Mouse (Mus musculus): Measurements from ENCODE around the gene Rgs14. TPM values are rescaled to one million over a fixed set of nuclear protein-coding genes. Genes with fewer than 3 reads are reported as not detected.

Rgs14 gene
- polyA plus RNA-seq (2012; rRNA removed) = 5.9 and 14.6 TPM in 2 replicates

DNA sequence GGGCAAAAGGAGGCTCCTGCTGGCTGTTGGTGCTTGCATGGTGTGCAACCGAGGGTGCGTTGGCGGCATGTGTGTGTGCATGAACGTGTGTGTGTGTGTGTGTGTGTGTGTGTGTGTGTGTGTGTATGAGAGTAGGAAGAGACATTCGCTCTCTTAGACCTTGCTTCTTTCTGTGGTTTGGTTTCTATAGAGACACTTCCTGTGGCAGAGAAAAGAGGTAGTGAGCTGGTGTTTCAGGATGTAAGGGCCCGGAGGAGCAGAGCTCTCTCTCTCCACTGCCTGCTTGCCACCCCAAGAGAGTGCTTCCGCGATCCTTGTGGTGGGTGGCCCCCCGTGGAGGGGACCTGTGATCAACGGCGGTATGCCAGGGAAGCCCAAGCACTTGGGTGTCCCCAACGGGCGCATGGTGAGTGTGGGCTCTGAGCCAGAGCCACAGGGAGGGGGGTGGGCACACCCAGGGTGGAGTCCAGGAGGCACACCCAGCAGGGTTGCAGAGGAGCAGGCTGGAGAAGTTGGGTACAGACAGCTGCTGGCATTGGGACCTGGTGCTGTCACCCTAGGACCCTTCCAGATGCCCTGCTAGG lies at the start of gene Rgs14:
Rgs14 (plus strand) TSS at position 202 of the 584 bp plus-strand sequence.
- H3K36me3 ChIP-seq (ENCODE audit: control insufficient read depth, insufficient read depth, low read length) = no peaks in the 10 kb centered on the region
- H3K4me1 ChIP-seq (ENCODE audit: control insufficient read depth, insufficient read depth, insufficient read length, low read length) = peaks cover 50% of the 10 kb centered on the region
- 30% methylated on average over 13 of the region's 13 CpGs for WGBS
- no peak; the same call in 1 of the 2 replicates for TF ChIP-seq POLR2A (IDR thresholded peaks at IDR 0.05; ENCODE audit: low read depth, low read length)
- no peak for TF ChIP-seq CTCF (IDR thresholded peaks at IDR 0.05; ENCODE audit: extremely low read depth, insufficient read length, insufficient replicate concordance, low read depth, low read length)
- H3K27me3 ChIP-seq (ENCODE audit: control insufficient read depth, insufficient read depth, low read length) = no peaks in the 10 kb centered on the region
- peak within 1 kb of the TSS; percentile 65 for H3K4me3 ChIP-seq (ENCODE audit: low read depth, low read length)
- peak within 1 kb of the TSS; percentile 68 for H3K27ac ChIP-seq (ENCODE audit: insufficient read depth, low read depth, low read length)

DNA sequence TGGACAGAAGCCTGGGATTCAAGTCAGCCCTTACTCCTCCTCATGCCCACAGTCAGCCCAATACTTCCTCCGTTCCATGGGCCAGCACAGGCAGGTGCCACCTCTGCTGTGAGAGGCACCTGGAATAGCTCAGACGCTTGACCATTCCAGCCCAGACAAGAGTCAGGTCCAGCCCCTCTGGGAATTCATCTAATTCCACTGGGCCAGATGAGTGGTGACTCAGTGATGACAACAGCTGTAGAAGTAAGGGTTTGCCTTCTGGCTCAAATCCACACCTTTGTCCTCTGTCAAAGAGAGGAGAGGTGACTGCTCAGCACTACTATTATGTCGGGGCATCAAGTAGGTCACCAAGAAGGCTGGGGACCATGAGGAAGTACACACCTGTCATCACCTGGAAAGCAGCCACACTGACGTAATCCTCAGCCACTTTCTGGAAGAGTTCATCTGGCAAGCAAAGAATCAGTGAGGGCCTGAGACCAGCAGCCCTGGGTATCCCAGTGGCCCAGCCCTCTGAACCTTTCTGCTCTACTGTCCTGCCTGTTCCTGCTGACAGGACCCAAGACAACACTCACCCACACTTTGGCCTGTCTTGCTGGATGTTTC lies 49.5 kb upstream of the Rgs14 start, which contains the start of gene Prelid1:
Prelid1 (plus strand) TSS at position 570 of the 603 bp plus-strand sequence.
- 45% methylated on average over 4 of the region's 4 CpGs for WGBS
- no peaks in the 10 kb centered on the region for H3K27me3 ChIP-seq (ENCODE audit: control insufficient read depth, insufficient read depth, low read length)
- H3K4me1 ChIP-seq (ENCODE audit: control insufficient read depth, insufficient read depth, insufficient read length, low read length) = peaks cover 19% of the 10 kb centered on the region
- TF ChIP-seq CTCF (IDR thresholded peaks at IDR 0.05; ENCODE audit: extremely low read depth, insufficient read length, insufficient replicate concordance, low read depth, low read length) = no peak
- TF ChIP-seq POLR2A (IDR thresholded peaks at IDR 0.05; ENCODE audit: low read depth, low read length) = no peak
- no peak within 1 kb of the TSS; the same call in 1 of the 2 replicates for H3K27ac ChIP-seq (ENCODE audit: insufficient read depth, low read depth, low read length)
- peak within 1 kb of the TSS; percentile 71 for H3K4me3 ChIP-seq (ENCODE audit: low read depth, low read length)
- peaks cover 43% of the 10 kb centered on the region for H3K36me3 ChIP-seq (ENCODE audit: control insufficient read depth, insufficient read depth, low read length)

DNA sequence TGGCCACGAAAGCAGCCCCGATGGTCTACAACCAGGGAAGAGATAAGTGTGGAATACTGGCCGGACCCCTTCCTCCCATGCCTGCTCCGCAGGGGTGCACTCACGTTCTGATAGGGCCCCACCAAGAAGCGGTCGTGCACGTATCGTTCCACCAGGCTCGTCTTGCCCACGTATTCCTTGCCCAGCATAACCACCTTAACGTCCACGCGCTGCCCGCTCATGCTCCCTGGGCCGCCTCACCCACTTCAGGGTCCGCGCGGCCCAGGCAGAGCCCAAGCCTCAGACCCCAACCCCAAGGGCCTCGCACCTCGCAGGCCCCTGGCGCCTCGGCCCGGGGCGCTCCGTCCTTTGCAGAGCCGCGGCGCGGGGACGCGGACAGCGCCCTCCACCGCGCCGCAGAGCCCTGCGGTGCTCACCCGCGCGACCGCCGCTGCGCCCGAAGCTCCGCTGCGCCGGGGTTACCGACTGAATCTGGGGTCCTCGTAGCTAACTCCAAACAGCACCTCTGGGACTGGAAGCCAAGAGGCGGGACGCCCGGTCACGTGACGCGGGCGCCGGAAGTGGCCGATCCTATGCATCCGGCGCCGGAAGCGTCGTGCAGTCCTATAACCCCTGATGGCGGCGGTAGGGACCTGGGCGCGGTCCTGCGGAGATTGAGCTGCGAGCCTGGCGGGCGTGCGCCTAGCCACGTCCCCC lies 48.0 kb upstream of the Rgs14 start, which contains the start of gene Rab24:
Rab24 (minus strand) TSS at position 513 of the 696 bp plus-strand sequence.
- Histone ChIP-seq H3K4me3 (ENCODE audit: low read depth, low read length) (peak within 1 kb of the TSS; percentile 71), H3K36me3 (ENCODE audit: control insufficient read depth, insufficient read depth, low read length) (peaks cover 47% of the 10 kb centered on the region), H3K4me1 (ENCODE audit: control insufficient read depth, insufficient read depth, insufficient read length, low read length) (peaks cover 19% of the 10 kb centered on the region), H3K27ac (ENCODE audit: insufficient read depth, low read depth, low read length) (peak within 1 kb of the TSS; percentile 87), H3K27me3 (ENCODE audit: control insufficient read depth, insufficient read depth, low read length) (no peaks in the 10 kb centered on the region)
- WGBS = under 1% methylated on average over 73 of the region's 73 CpGs
- TF ChIP-seq CTCF (IDR thresholded peaks at IDR 0.05; ENCODE audit: extremely low read depth, insufficient read length, insufficient replicate concordance, low read depth, low read length) (no peak), POLR2A (IDR thresholded peaks at IDR 0.05; ENCODE audit: low read depth, low read length) (peak; percentile 58; the same call in 1 of the 2 replicates)

DNA sequence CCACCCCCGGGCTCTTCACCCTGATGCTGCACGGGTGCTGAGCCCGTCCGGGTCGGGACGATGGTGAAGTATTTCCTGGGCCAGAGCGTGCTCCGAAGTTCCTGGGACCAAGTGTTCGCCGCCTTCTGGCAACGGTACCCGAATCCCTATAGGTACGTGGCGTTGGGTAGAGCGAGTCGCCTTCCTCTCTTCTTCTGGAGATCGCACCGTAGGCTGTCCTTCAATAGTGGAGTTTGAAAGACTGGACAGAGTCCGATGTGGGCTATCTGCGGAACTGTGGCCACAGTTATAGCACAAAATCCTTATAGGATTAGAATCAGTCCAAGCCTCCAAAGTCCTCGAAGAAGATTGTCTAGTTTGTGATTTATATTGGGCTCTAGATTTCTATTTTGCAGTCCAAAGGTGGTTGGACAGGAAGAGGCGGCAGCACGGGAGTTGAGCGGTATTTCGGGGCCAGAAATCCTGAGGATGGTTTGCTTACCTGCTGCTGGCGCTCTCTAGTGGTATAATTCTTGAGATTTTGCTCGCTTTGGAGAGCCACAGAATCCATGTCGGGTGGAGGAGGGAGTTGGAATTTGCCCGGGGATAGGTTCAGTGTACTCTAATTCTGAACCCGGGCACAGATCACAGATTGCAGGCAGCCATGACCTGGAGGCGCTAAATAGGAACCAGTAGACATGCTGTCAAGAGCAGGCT lies 47.3 kb upstream of the Rgs14 start:
- Histone ChIP-seq H3K27me3 (ENCODE audit: control insufficient read depth, insufficient read depth, low read length) (no peaks in the 10 kb centered on the region), H3K27ac (ENCODE audit: insufficient read depth, low read depth, low read length) (peak overlapping the region; percentile 87), H3K4me1 (ENCODE audit: control insufficient read depth, insufficient read depth, insufficient read length, low read length) (peaks cover 19% of the 10 kb centered on the region), H3K36me3 (ENCODE audit: control insufficient read depth, insufficient read depth, low read length) (peaks cover 44% of the 10 kb centered on the region), H3K4me3 (ENCODE audit: low read depth, low read length) (peak overlapping the region; percentile 71)
- peak; percentile 44; the same call in 1 of the 2 replicates for TF ChIP-seq CTCF (IDR thresholded peaks at IDR 0.05; ENCODE audit: extremely low read depth, insufficient read length, insufficient replicate concordance, low read depth, low read length)
- no peak for TF ChIP-seq POLR2A (IDR thresholded peaks at IDR 0.05; ENCODE audit: low read depth, low read length)
- under 1% methylated on average over 31 of the region's 31 CpGs for WGBS

DNA sequence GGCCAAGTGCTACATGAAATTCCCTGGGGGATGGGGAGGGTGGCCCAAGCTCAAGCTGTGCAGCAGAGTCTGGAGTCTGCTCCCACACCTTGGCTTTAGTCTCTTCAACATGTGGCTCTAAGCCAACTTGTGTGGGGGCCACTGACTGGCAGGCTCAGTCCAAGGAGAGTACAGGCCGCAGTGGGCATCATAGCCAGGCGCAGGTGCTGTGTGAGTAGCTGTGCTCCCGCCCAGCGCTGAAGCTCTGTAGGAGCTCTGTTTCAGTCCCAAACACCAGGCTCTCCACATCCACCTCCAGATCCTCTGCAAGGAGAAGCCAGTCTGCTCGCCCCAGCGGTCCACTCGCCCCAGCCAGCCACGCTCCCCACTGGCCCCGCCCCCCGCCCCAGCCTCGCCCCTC lies 43.9 kb upstream of the Rgs14 start:
- WGBS = 84% methylated on average over 11 of the region's 11 CpGs
- Histone ChIP-seq H3K4me1 (ENCODE audit: control insufficient read depth, insufficient read depth, insufficient read length, low read length) (peaks cover 20% of the 10 kb centered on the region), H3K4me3 (ENCODE audit: low read depth, low read length) (no peak overlapping the region), H3K27me3 (ENCODE audit: control insufficient read depth, insufficient read depth, low read length) (no peaks in the 10 kb centered on the region), H3K36me3 (ENCODE audit: control insufficient read depth, insufficient read depth, low read length) (peaks cover 29% of the 10 kb centered on the region), H3K27ac (ENCODE audit: insufficient read depth, low read depth, low read length) (no peak overlapping the region)
- TF ChIP-seq POLR2A (IDR thresholded peaks at IDR 0.05; ENCODE audit: low read depth, low read length) = no peak

DNA sequence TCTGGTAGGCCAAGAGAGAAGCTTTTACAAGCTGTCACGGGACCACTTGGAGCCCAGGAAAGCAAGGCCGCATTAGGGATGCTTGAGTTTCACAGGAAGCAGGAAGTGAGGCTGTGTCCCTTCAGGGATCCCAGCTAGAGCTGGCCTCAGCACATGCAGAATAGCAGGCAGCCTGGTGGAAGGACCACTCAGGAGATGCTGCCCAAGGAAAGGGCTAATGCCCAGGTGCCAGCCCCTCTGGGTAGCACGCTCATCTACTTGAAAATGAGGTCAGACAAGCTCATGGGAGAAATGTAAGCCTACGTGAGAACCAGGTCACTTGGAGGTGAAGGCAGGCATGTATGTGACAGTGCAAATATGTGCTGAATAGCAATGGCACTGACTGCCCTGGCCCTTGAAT lies 42.4 kb upstream of the Rgs14 start:
- TF ChIP-seq POLR2A (IDR thresholded peaks at IDR 0.05; ENCODE audit: low read depth, low read length) (no peak), CTCF (IDR thresholded peaks at IDR 0.05; ENCODE audit: extremely low read depth, insufficient read length, insufficient replicate concordance, low read depth, low read length) (no peak)
- H3K36me3 ChIP-seq (ENCODE audit: control insufficient read depth, insufficient read depth, low read length) = peaks cover 29% of the 10 kb centered on the region
- WGBS = 62% methylated on average over 4 of the region's 4 CpGs

More for the DNA sequence above, 42.4 kb upstream of the Rgs14 start:
- Histone ChIP-seq H3K4me3 (ENCODE audit: low read depth, low read length) (no peak overlapping the region), H3K27ac (ENCODE audit: insufficient read depth, low read depth, low read length) (no peak overlapping the region), H3K4me1 (ENCODE audit: control insufficient read depth, insufficient read depth, insufficient read length, low read length) (peaks cover 15% of the 10 kb centered on the region), H3K27me3 (ENCODE audit: control insufficient read depth, insufficient read depth, low read length) (no peaks in the 10 kb centered on the region)
